Mouse (Mus musculus): ENCODE data around the gene 1700056E22Rik.

1700056E22Rik gene

DNA sequence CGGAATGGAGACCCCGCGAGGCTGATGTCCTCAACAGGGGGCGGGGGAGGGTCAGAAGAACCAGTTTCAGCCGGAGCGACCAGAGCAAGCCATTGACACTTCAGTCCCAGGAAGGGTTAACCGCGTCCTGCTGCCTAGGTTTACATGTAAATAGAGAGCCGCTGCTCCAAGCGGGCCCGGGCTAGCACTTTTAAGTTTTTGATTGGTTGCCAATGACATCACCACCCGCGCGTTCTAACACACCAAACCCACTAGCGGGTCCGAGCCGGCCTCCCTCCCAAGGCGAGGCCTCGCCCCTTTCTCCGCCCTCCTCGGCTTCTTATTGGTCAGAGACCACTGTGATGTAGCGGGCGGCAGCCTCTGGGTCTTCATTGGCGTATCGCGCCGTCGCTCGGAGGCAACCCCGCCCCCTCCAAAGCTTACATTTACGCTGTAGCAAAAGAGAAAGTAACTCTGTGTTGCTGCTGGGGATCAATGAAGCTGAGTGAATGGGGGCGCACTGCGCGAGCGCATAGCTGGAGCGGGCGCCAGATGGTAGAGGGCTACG lies at the start of gene 1700056E22Rik:
1700056E22Rik (minus strand) TSS at position 291 of the 547 bp plus-strand sequence.
- in situ Hi-C loops (cut with MboI) = no loop called here

DNA sequence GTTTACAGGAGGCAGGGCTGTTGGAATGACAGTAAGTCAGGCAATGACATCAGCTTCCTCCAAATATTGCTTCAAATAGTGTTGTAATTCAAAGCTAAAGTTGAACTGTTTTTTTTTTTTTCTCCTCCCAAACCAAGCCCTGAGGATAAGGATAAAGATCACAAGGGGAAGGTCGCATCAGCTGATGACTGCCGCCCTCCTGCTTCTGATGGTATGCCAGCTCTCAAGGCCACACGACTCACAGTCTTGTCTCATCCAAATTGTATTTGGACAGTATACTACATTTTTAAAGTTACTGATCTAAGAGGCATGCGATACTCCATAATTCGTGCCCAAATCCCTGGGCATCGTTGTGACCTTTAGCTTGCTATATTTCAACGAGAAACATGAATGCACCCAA lies 49.1 kb upstream of the 1700056E22Rik start:
- in situ Hi-C loops (cut with MboI) = no loop called here

DNA sequence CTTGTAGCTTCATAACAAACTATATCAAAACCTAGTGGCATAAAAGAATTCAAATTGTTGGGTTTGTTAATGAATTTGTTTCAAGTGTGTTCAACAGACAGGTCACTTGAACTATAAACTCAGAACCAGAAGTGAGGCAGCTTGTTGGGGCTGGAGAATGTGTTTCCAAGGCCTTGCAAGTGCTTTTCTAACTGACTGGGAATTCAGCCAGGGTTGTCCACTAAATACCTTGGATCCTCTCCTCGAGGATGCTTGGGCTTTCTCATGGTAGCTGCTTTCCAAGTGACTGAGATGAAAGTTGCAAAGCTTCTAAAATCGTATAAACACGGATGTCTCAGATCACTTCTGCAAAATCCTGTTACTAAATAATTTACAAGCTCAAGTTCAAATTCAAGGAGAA lies 48.6 kb upstream of the 1700056E22Rik start:
- in situ Hi-C loops (cut with MboI) = no loop called here

DNA sequence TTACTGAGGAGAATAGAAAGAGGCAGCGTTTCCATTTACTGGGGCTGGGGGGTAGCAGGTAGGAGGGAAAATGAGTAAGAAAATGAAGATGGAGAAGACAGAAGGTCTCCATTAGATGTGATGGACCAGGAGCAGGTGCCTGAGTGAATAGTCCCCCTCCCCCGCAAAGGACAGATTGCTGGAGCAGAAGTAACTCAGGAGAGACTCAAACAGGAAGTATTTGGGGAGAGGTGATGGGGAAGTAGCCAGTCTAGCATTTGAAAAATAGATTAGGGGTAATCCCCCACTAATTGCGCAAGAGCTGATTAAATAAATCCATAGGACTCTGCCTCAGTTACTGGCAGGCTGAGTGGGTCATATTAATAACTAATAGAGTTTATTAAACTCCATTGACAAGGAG lies 45.2 kb upstream of the 1700056E22Rik start:
- in situ Hi-C loops (cut with MboI) = no loop called here

DNA sequence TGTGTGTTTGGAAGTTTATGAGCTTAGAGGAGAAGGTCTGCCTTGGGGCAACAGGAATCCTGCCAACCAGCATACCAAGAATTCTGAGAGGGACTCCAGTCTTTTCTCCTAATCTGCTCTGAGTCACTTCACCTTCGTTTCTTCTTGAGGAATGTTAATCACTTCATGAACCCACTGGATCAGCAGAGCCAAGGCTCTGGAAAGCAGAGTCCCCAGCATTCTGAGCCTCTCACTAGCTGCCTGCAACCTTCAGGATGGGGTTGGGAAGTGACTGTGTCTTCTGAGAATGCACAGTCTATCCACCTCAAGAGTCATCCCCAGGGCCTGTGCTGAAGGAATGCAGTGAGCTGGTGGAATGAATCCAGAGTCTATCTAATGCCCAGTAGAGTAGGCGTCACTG lies 42.7 kb upstream of the 1700056E22Rik start:
- in situ Hi-C loops (cut with MboI) = no loop called here

DNA sequence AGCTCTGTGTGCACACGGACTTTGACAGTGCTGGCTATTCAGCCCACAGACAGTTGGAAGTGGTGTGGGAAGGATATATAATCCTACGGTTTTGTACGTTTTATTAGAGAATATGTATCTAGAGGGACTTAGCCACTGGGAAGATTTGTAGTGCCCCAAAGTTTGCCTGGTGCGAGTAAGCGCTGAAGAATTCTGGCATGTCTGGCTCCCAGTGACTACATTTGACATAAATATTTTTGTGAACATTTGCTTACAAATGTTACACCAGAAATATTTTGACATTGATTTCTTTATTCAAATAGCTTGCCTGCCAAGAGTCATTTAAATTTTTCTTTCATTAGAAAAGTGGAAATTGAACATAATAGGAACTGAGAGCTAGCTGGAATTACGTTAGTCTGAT lies 42.0 kb upstream of the 1700056E22Rik start:
- in situ Hi-C loops (cut with MboI) = no loop called here

DNA sequence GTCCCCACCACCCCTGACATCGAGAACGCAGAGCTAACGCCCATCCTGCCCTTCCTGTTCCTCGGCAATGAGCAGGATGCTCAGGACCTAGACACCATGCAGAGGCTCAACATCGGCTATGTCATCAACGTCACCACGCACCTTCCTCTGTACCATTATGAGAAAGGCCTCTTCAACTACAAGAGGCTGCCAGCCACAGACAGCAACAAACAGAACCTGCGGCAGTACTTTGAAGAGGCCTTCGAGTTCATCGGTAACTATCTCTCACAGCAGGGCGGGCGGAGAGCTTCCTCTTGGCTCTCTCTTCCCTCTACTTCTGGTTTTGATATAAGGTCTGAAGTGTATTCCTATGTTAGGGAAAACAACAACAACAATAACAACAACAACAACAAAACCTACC lies 34.9 kb upstream of the 1700056E22Rik start:
- in situ Hi-C loops (cut with MboI) = no loop called here

DNA sequence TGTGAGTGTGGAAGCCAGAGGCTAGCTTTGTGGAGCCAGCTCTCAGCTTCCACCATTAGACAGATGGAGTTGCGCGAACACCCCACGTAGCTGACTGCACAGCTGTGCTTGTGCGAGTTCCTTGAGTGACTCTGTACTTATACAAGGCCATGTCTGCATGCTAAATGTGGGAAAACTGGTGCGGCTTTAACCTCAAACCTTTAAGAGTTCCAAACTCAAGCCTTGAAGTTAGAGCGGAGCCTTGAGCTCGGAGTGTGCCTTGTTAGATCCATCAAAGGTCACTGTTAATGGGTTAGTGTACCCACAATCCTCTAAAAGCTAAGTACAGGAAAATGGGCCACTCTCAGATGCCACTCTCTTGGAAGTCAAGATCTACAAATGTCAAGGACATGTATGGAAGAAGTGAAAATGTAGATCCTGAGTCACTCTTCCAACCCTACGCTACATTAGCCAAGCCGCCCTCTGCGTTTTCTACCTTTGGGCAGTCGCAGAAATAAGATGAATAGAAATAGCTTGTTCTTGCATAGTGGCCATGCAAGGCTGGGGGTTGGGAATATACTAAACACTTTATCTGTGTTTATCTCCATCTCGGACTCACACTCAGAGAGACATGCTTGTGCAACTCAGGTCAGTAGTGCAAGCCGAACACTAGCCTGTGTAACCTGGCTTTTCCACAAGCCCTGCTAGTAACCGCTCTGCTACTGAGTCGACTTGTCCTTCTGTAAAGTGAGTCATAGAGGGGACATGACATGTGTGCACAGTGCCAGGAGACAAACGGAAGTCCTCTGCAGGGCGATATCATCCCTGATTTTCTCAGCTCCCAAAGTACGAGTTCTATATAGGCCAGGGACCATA lies 33.8 kb upstream of the 1700056E22Rik start:
- in situ Hi-C loops (cut with MboI) = no loop called here

DNA sequence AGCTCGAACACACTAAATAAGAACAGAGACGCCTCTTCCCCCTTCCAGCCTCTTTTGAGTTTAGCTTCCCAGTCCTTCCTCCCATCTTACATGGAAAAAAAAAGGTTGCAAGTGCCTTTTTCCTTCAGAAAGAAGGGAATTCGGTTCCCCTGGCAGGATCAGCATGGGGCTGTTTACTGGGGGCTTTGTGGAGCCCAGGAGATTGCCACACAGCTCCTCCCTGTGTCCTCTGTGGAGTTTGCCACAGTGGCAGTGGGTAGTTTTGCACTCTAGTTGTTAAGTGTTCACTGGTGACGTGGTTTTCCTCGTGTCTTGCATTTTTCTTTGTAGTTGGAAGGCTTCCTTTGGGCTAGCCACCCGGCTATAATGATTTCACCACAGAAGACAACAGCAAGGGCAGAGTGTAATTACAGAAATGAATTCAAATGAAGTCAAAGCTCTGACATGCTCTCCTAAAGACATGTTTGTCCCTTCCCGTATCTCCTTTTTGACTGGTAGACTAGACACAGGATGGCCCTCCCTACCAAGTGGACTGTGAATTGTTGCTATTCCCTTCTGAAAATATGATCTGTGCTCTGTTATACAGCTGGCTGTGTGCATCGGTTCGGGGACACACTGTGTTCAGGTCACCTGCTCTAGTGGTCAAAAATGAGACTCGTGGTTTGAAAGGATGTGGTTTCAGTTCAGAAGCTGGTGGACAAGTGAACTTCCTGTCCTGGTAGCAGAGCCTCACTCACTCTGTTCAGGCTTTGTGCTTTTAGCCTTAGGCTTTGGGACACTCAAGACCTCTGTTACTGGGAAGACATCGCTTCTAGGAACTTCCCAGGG lies 32.6 kb upstream of the 1700056E22Rik start:
- in situ Hi-C loops (cut with MboI) = no loop called here

DNA sequence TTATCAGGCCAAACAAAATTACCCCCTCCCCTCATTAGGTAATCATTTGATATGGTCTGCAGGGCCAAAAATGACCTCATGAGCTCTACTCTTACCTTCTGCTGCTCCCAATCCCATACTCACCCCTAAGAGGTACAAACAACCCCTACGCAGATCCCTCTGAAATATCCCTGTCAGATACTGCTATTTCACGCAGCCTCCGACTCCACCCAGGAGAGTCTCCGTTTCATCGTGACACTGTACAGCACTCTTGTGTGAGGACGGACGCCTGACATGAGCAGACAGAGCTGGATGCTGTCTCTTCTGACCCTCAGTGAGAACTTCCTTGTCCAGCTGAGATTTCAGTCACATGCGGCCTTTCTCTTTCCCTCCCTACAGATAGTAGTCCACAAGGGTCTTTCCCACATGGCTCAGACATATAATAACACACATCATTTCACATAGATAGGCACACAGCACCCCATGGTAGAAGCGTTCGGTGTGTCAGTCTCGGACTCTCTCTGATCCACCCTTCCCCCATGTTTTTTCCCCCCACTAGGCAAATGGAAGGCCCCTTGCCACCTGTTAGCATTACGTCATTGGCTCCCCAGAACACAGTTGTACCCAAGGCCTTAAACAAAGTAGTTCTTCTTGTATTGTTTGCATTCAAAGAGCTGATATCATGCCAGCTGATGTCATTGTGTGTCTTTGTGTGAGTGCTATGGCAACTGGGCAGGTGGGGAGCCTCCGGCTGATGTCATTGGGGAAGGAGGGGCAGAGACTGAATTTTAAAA lies 31.7 kb upstream of the 1700056E22Rik start:
- in situ Hi-C loops (cut with MboI) = no loop called here

DNA sequence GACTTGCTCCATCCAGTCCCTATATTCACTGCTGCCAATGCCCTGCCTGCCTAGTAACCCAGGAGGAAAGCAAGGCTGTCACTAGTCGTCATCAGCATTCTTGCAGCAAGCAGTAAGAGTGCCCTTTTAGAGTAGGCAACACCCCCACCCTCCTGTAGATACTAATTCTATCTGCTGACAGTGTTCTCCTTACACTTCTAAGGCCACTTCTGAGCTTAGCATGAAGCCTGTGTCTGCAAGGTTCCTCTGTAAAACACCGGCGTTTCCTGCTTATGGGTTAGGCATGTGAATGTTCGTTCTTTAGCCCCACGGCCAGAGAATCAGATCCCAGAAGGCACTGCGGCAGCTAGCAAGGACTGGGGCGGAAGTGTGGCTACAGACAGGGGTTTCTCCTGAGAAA lies 30.2 kb upstream of the 1700056E22Rik start:
- in situ Hi-C loops (cut with MboI) = no loop called here

DNA sequence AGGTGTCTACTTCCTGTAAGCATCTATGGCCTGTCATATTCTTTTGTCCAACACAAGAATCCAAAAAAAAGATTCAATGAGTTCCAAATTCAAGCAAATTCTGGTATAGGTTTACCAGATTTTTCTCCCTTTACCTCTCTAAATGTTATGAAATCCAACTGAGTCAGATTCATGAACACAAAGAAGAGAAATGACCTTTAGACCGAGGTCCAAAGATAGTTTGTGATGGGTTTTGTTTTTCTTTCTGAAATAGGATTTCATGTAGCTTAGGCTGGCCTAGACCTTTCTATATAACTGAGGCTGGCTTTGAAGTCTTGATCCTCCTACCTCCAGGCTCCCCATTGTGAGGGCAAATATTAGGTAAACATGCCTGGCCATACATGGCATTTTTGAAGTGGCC lies 27.8 kb upstream of the 1700056E22Rik start:
- in situ Hi-C loops (cut with MboI) = no loop called here

DNA sequence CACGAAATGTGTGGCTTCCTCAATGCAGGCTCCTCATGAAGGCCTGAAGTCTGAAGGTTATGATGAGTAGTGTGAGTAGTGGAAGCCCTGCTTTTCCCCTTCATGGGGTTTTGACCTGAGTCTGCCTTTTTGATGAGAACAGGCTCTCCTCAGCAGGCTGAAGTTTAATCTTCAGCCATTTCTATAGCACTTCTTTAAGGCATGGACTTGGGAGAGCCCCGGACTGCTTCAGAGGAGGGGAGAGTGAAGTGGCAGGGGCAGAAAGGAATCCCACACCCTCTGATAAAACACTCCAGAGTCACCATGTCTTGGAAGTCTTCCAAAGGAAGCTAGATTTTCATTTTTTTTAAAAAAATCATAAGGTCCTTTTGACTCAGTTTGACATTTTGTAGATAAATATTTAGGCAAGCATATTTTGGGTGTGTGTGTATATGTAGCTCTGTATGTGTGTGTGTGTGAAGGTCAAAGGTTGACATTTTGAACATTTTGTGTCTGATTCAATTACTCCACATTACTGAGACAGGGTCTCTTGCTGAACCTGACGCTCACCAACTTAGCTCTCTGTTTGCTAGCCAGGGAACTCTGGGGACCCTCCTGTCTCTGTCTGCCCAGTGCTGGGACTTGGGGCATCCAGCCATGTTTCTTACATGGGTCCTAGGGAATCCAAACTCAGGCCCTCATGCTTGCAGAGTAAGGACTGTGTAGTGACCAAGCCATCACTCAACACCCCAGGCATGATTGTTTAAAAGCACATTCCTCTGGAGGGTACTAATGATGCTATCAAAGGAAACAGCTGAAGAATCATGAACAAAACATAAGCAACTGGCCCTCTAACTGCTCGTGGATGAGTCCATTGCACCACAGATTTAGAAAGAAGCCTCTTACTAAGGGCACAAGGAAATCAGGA lies 27.0 kb upstream of the 1700056E22Rik start:
- in situ Hi-C loops (cut with MboI) = no loop called here

DNA sequence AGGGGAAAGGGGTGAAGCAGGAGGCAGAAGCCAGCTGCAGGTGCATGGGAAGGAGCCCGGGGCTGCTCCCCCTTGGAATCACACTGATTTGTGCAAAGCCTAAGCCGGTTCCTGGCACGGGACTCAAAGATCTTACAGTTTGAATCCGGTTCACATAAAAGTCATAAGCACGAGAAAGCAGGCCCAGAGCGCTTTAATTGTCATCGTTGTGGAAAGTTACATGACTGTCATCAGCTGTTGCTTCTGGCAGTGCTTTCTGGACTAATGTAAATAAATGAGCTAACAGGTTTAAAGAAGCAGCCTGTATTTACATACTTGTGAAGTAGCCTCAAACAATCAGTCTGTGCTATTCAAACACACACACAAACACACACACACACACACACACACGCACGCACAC lies 26.3 kb upstream of the 1700056E22Rik start:
- in situ Hi-C loops (cut with MboI) = no loop called here

DNA sequence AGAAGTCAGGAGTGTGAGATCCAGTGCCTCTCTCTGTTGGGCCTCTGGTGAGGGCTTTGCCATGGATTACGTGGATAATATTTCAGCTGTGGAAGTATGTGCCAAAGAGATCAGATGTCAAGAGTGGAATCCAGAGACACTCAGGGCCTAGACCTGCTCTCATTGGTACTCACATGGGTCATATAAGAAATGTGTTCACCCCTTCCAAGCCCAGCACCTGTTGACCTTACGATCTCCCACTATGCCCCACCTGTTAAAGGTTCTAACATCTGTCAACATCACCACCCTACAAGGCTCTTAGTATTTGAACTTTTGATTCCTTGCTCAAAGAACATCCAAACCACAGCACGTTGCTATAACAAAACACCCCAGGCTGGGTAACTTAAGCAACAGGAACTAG lies 25.7 kb upstream of the 1700056E22Rik start:
- in situ Hi-C loops (cut with MboI) = no loop called here

DNA sequence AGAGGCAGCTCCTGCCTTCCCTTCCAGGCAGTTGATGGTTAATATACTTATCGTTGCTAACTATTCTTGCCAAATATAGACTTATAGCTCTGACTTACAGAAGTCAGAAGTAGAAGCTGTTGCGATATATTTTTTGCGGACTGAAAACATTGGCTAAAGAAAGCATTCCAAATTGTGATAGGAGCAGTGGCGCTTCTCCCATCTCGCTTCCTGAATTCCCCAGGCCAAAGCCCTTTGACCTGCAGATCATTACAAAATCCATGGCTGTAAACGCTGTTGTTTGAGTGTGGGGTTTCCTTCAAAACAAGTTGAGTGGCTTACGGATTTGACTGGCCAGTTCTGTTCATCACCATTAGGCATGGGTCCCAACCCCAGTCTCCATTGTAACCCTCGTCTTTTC lies 24.1 kb upstream of the 1700056E22Rik start:
- in situ Hi-C loops (cut with MboI) = no loop called here

DNA sequence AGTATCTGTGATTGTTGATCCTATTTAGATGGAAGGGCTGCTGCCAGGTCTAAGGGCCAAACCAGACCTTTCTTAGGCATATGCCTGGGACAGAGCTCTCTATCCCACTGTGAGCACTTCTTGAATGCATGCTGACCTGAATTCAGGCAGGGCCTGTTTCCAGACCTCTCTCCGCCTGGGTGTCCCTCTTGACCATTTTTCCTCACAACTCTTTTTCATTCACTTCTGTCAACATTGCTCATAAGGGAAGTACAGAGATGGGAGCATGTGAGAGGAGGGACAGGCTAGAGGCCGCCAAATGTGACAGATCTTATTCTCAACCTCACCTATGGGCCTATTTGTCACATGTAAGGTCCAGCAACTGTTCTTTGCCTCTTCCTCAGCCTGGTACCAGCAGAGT lies 20.1 kb upstream of the 1700056E22Rik start:
- in situ Hi-C loops (cut with MboI) = no loop called here

DNA sequence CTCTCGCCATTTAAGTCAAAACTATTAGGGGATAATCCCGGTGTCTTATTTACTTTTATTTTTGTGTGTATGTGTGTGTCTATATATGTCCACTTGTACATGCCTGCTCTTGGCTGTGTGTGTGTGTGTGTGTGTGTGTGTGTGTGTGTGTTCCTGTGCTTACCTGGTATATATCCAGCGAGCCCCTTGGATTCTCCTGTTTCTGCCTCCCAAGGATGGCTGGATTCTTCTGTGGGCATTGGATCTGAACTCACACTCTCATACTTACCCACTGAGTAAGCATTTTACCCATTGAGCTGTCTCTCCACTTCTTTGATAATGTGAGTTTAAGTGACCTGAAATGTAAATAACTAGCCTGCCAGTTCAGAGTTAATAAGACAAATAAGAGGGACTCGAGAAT lies 19.6 kb upstream of the 1700056E22Rik start:
- in situ Hi-C loops (cut with MboI) = no loop called here

DNA sequence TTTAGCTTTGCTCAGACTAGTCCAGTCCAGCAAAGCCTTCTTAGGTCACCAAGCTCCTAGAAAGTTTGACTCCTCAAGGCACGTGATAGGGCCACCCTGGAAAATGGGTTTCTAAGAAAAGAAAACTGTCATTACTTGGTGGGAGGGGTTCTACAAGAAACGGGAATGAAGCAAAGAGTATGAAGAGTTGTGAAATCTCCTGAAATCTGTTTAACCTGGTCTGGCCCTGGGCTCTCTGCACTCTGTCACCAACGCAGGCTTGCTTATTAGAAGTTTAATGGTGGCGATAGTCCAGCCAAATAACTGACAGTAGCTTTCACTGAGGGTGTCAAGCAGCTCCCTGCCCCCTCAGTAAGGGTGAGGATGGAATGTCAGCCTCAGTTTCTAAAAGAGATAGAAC lies 19.0 kb upstream of the 1700056E22Rik start:
- in situ Hi-C loops (cut with MboI) = no loop called here

DNA sequence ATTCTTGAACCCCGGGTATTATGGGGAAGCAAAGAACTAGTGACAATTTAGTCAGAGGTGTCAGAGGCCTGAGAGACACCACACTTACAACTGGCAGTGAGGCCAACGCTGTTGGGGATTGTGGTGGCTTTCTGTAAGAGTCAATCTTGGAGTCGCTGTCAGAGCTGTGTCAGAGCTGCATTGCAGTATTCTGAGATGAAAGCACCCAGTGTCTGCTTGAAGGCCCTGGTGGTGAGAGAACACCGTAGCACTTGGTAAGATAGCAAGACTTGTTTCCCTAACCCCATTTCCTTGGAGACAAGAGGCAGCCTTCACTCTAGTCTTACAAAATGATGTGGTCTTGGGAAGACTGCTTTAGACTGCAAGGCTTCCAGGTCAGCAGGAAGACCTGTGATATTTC lies 18.2 kb upstream of the 1700056E22Rik start:
- in situ Hi-C loops (cut with MboI) = no loop called here

DNA sequence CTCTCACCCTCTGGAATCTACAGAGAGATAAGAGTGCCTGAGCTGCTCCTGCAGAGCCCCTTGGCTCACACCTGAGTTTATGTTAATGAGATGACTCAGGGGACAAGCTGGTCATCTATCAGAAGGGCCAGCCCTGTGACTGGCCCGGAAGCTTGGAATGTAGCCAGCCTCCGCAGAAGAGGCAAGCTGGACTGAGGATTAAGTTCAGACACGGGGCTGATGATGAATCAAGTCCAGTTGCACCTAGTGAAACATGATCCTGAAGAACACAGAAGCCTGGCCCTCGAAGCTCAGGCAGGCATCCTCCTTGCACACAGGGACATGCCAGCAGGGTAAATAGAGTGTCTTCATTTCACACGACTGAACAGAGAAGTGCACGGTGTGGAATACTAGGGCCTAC lies 17.7 kb upstream of the 1700056E22Rik start:
- in situ Hi-C loops (cut with MboI) = no loop called here
